Mouse (Mus musculus): ENCODE results near the gene Tspan17. TPM values are rescaled to one million over a fixed set of nuclear protein-coding genes. Genes with fewer than 3 reads are reported as not detected.
A peak's percentile ranks its signal among the peaks of the same experiment; 100 is the strongest.

Tspan17 gene
- polyA plus RNA-seq, 1 experiment from 2014 or later: 8.5 TPM

- H3K27ac ChIP-seq (replicated peaks; ENCODE audit: low read depth, low read length): no peak overlapping the region
- peaks cover 4% of the 10 kb centered on the region; the same call in 1 of the 2 replicates for H3K27me3 ChIP-seq (ENCODE audit: control insufficient read depth, insufficient read depth, low read length)
- no peak overlapping the region for H3K4me2 ChIP-seq (ENCODE audit: low read depth, low read length)
- H3K4me1 ChIP-seq (ENCODE audit: control insufficient read depth, insufficient read depth, low read length): no peaks in the 10 kb centered on the region; the same call in 1 of the 2 replicates
- WGBS: 83% methylated on average over 4 of the region's 4 CpGs
- DNase-seq (ENCODE audit: low spot score) (no peak), ATAC-seq (replicated peaks; ENCODE audit: insufficient number of reproducible peaks, low FRiP score, low TSS enrichment, low read depth) (no peak)
- H3K9ac ChIP-seq (replicated peaks; ENCODE audit: low read length): no peak overlapping the region
- H3K36me3 ChIP-seq (replicated peaks; ENCODE audit: control insufficient read depth, insufficient read depth, low read depth, low read length): no peaks in the 10 kb centered on the region
- H3K4me3 ChIP-seq (ENCODE audit: low read depth, low read length): no peak overlapping the region
- H3K9me3 ChIP-seq (replicated peaks; ENCODE audit: control insufficient read depth, low read length): no peaks in the 10 kb centered on the region
Measured at GRCm38 (mm10) chr13:54821106-54821505, 31.9 kb downstream of the Tspan17 start.

DNA sequence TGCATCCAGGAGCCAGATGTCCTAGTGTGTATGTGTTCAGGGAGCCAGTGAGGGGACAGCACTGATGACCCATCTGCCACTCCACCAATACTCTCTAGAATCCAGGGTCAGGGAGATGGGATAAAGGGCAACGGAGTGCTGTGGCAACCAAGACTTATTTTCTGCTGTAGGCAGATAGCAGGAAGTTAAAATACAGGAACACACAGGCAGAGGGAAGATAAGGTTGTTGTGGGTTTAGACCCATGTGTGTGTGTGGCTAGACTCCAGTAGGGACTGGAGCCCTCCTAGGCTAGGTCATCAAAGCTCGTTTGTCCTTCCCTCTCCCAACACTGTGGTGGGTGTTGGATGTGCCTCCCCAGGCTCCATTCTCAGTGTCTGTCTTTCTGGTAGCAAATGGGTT lies 32.8 kb downstream of the Tspan17 start:
- Histone ChIP-seq H3K27ac (replicated peaks; ENCODE audit: low read depth, low read length) (no peak overlapping the region), H3K4me2 (ENCODE audit: low read depth, low read length) (no peak overlapping the region), H3K4me1 (ENCODE audit: control insufficient read depth, insufficient read depth, low read length) (no peaks in the 10 kb centered on the region; the same call in 1 of the 2 replicates), H3K36me3 (replicated peaks; ENCODE audit: control insufficient read depth, insufficient read depth, low read depth, low read length) (no peaks in the 10 kb centered on the region), H3K9ac (replicated peaks; ENCODE audit: low read length) (no peak overlapping the region), H3K9me3 (replicated peaks; ENCODE audit: control insufficient read depth, low read length) (no peaks in the 10 kb centered on the region), H3K27me3 (ENCODE audit: control insufficient read depth, insufficient read depth, low read length) (peaks cover 4% of the 10 kb centered on the region; the same call in 1 of the 2 replicates), H3K4me3 (ENCODE audit: low read depth, low read length) (no peak overlapping the region)
- no peak for ATAC-seq (replicated peaks; ENCODE audit: insufficient number of reproducible peaks, low FRiP score, low TSS enrichment, low read depth)
- 87% methylated on average over 2 of the region's 2 CpGs for WGBS
- DNase-seq (ENCODE audit: low spot score): no peak

GRCm38 (mm10) chr13:54824111-54824931 lies 35.1 kb downstream of the Tspan17 start:
- Histone ChIP-seq H3K27ac (replicated peaks; ENCODE audit: low read depth, low read length) (no peak overlapping the region), H3K4me2 (ENCODE audit: low read depth, low read length) (peak overlapping the region; percentile 32), H3K27me3 (ENCODE audit: control insufficient read depth, insufficient read depth, low read length) (peaks cover 4% of the 10 kb centered on the region; the same call in 1 of the 2 replicates), H3K9ac (replicated peaks; ENCODE audit: low read length) (no peak overlapping the region), H3K9me3 (replicated peaks; ENCODE audit: control insufficient read depth, low read length) (no peaks in the 10 kb centered on the region), H3K4me1 (ENCODE audit: control insufficient read depth, insufficient read depth, low read length) (no peaks in the 10 kb centered on the region; the same call in 1 of the 2 replicates), H3K36me3 (replicated peaks; ENCODE audit: control insufficient read depth, insufficient read depth, low read depth, low read length) (no peaks in the 10 kb centered on the region), H3K4me3 (ENCODE audit: low read depth, low read length) (no peak overlapping the region)
- no peak for ATAC-seq (replicated peaks; ENCODE audit: insufficient number of reproducible peaks, low FRiP score, low TSS enrichment, low read depth)
- DNase-seq (ENCODE audit: low spot score): peak; percentile 40
- 14% methylated on average over 25 of the region's 25 CpGs for WGBS

- H3K9me3 ChIP-seq (replicated peaks; ENCODE audit: control insufficient read depth, low read length): no peaks in the 10 kb centered on the region
- peaks cover 2% of the 10 kb centered on the region; the same call in 1 of the 2 replicates for H3K27me3 ChIP-seq (ENCODE audit: control insufficient read depth, insufficient read depth, low read length)
- H3K4me3 ChIP-seq (ENCODE audit: low read depth, low read length): no peak overlapping the region
- 60% methylated on average over 7 of the region's 7 CpGs for WGBS
- ATAC-seq (replicated peaks; ENCODE audit: insufficient number of reproducible peaks, low FRiP score, low TSS enrichment, low read depth) (no peak), DNase-seq (ENCODE audit: low spot score) (no peak)
- no peaks in the 10 kb centered on the region for H3K36me3 ChIP-seq (replicated peaks; ENCODE audit: control insufficient read depth, insufficient read depth, low read depth, low read length)
- no peaks in the 10 kb centered on the region; the same call in 1 of the 2 replicates for H3K4me1 ChIP-seq (ENCODE audit: control insufficient read depth, insufficient read depth, low read length)
- H3K9ac ChIP-seq (replicated peaks; ENCODE audit: low read length): no peak overlapping the region
- no peak overlapping the region for H3K4me2 ChIP-seq (ENCODE audit: low read depth, low read length)
- H3K27ac ChIP-seq (replicated peaks; ENCODE audit: low read depth, low read length): no peak overlapping the region
Measured at GRCm38 (mm10) chr13:54827992-54828391, 38.8 kb downstream of the Tspan17 start.

DNA sequence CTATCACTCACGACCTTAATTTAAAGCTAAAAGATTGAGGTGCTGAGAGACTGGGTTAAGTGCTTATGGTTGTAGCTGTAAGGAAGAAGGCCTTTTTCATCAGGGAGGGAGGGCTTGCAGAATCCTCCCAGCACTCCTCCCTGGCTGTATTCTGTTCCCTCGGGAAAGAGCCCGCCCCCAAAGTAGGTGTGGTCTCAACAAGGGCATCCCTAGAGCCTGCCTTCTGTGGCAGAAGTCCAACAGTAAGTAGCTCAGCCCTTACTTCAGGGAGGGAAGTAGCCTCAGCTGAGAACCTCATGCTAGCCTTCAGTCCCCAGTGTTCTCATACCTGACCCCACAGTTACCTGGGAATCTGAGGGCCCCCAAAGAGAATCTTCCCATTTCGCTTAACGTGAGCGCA lies 39.3 kb downstream of the Tspan17 start:
- WGBS: 58% methylated on average over 6 of the region's 6 CpGs
- ATAC-seq (replicated peaks; ENCODE audit: insufficient number of reproducible peaks, low FRiP score, low TSS enrichment, low read depth) (no peak), DNase-seq (ENCODE audit: low spot score) (no peak)

GRCm38 (mm10) chr13:54829450-54829849 lies 40.3 kb downstream of the Tspan17 start:
- Histone ChIP-seq H3K4me3 (ENCODE audit: low read depth, low read length) (no peak overlapping the region), H3K27me3 (ENCODE audit: control insufficient read depth, insufficient read depth, low read length) (peaks cover 2% of the 10 kb centered on the region; the same call in 1 of the 2 replicates), H3K4me1 (ENCODE audit: control insufficient read depth, insufficient read depth, low read length) (no peaks in the 10 kb centered on the region; the same call in 1 of the 2 replicates), H3K36me3 (replicated peaks; ENCODE audit: control insufficient read depth, insufficient read depth, low read depth, low read length) (no peaks in the 10 kb centered on the region), H3K27ac (replicated peaks; ENCODE audit: low read depth, low read length) (no peak overlapping the region), H3K4me2 (ENCODE audit: low read depth, low read length) (no peak overlapping the region), H3K9me3 (replicated peaks; ENCODE audit: control insufficient read depth, low read length) (no peaks in the 10 kb centered on the region), H3K9ac (replicated peaks; ENCODE audit: low read length) (no peak overlapping the region)
- 3% methylated on average over 13 of the region's 13 CpGs for WGBS
- ATAC-seq (replicated peaks; ENCODE audit: insufficient number of reproducible peaks, low FRiP score, low TSS enrichment, low read depth): no peak
- peak; percentile 40 for DNase-seq (ENCODE audit: low spot score)

More for the DNA sequence above, 39.3 kb downstream of the Tspan17 start:
- no peak overlapping the region for H3K4me3 ChIP-seq (ENCODE audit: low read depth, low read length)
- no peaks in the 10 kb centered on the region for H3K9me3 ChIP-seq (replicated peaks; ENCODE audit: control insufficient read depth, low read length)
- H3K27me3 ChIP-seq (ENCODE audit: control insufficient read depth, insufficient read depth, low read length): peaks cover 2% of the 10 kb centered on the region; the same call in 1 of the 2 replicates
- H3K36me3 ChIP-seq (replicated peaks; ENCODE audit: control insufficient read depth, insufficient read depth, low read depth, low read length): no peaks in the 10 kb centered on the region
- H3K4me2 ChIP-seq (ENCODE audit: low read depth, low read length): no peak overlapping the region
- no peak overlapping the region for H3K27ac ChIP-seq (replicated peaks; ENCODE audit: low read depth, low read length)
- no peak overlapping the region for H3K9ac ChIP-seq (replicated peaks; ENCODE audit: low read length)
- no peaks in the 10 kb centered on the region; the same call in 1 of the 2 replicates for H3K4me1 ChIP-seq (ENCODE audit: control insufficient read depth, insufficient read depth, low read length)

DNA sequence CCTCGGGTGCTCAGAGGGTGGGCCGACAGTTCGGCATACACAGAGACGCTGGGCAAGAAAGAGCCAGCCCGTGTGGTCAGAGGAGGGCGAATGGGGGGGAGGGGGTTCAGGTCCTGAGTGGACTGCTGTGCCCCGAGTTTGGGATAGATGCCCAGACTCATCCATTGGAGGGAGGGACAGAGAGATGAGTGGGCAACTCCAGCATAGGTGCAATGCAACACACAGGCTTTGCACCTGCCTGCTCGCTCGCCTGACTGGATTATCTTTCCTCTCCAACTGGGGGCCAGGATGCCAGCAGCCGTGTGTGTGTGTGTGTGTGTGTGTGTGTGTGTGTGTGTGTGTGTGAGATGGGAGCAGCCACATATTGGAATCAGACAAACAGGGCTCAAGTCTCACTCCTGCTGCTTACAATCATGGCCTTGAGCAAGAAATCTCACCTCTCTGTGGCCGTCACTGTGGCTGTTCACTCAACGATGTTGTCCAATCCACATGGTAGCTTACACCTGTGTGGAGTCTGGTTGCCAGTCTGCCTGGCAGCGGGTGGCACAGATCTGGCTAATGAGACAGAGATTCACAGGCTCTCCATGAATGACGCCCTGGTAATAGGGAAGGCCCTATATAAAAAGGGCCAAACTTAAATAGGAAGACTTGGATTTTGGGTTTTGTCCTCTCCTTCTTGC lies 47.3 kb downstream of the Tspan17 start:
- Histone ChIP-seq H3K4me1 (ENCODE audit: control insufficient read depth, insufficient read depth, low read length) (no peaks in the 10 kb centered on the region; the same call in 1 of the 2 replicates), H3K27ac (replicated peaks; ENCODE audit: low read depth, low read length) (no peak overlapping the region), H3K9me3 (replicated peaks; ENCODE audit: control insufficient read depth, low read length) (no peaks in the 10 kb centered on the region), H3K36me3 (replicated peaks; ENCODE audit: control insufficient read depth, insufficient read depth, low read depth, low read length) (no peaks in the 10 kb centered on the region), H3K4me2 (ENCODE audit: low read depth, low read length) (no peak overlapping the region), H3K27me3 (ENCODE audit: control insufficient read depth, insufficient read depth, low read length) (no peaks in the 10 kb centered on the region), H3K9ac (replicated peaks; ENCODE audit: low read length) (no peak overlapping the region), H3K4me3 (ENCODE audit: low read depth, low read length) (no peak overlapping the region)
- ATAC-seq (replicated peaks; ENCODE audit: insufficient number of reproducible peaks, low FRiP score, low TSS enrichment, low read depth): no peak
- DNase-seq (ENCODE audit: low spot score): no peak
- 83% methylated on average over 13 of the region's 14 CpGs for WGBS

- Histone ChIP-seq H3K4me1 (ENCODE audit: control insufficient read depth, insufficient read depth, low read length) (no peaks in the 10 kb centered on the region; the same call in 1 of the 2 replicates), H3K9me3 (replicated peaks; ENCODE audit: control insufficient read depth, low read length) (no peaks in the 10 kb centered on the region), H3K4me3 (ENCODE audit: low read depth, low read length) (no peak overlapping the region), H3K27me3 (ENCODE audit: control insufficient read depth, insufficient read depth, low read length) (no peaks in the 10 kb centered on the region), H3K4me2 (ENCODE audit: low read depth, low read length) (no peak overlapping the region), H3K36me3 (replicated peaks; ENCODE audit: control insufficient read depth, insufficient read depth, low read depth, low read length) (no peaks in the 10 kb centered on the region), H3K9ac (replicated peaks; ENCODE audit: low read length) (no peak overlapping the region), H3K27ac (replicated peaks; ENCODE audit: low read depth, low read length) (no peak overlapping the region)
- no peak for ATAC-seq (replicated peaks; ENCODE audit: insufficient number of reproducible peaks, low FRiP score, low TSS enrichment, low read depth)
- WGBS: 73% methylated on average over 5 of the region's 5 CpGs
- DNase-seq (ENCODE audit: low spot score): no peak
Measured at GRCm38 (mm10) chr13:54837061-54837460, 47.9 kb downstream of the Tspan17 start.

Data from embryonic facial prominence, embryonic 11.5 days (tissue).